Comparison of ENCODE assay signal across 22 mouse cellular contexts in the genomic region with DNA sequence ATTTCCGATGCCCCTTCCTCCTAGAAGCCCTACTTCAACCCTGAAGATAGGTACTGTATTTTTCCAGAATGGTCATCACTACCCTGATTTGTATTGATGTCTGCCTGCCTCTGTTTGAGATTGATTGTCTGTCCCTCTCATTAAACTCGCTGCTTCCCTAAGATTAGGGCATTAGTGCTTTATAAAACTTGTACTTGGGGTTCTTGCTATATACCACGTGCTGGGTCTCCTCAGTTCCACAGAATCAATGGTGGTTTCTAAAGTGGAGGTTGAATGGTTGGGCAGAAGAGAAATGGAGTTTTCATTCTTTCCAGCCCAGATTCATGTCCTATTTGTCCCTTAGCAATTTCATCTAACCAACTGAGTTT.
"Had no signal": no experiment of that assay in that cellular context is flagged by ENCODE, and none has a peak within 500 bp of the region (broad histone marks: within the 10 kb centered on the region; RNA-seq: fewer than 3 reads in every experiment).

No protein-coding gene starts in this region.

- H3K9ac ChIP-seq: limb, embryonic 13.5 days; liver, embryonic 12.5 days; liver, embryonic 15.5 days; lung, embryonic 15.5 days; midbrain, embryonic 12.5 days; midbrain, embryonic 15.5 days; neural tube, embryonic 13.5 days had no signal

- H3K27ac ChIP-seq: layer of hippocampus, adult 2 months; limb, embryonic 10.5 days; limb, embryonic 13.5 days; liver, embryonic 12.5 days; liver, embryonic 15.5 days; lung, embryonic 15.5 days; midbrain, embryonic 12.5 days; midbrain, embryonic 15.5 days; neural tube, embryonic 13.5 days had no signal

- ATAC-seq: liver, embryonic 12.5 days had no signal

- H3K4me1 ChIP-seq: limb, embryonic 10.5 days; limb, embryonic 13.5 days; liver, embryonic 12.5 days; liver, embryonic 15.5 days; lung, embryonic 15.5 days; midbrain, embryonic 15.5 days had no signal

- H3K27me3 ChIP-seq: limb, embryonic 13.5 days; liver, embryonic 12.5 days; liver, embryonic 15.5 days; lung, embryonic 15.5 days; midbrain, embryonic 12.5 days; midbrain, embryonic 15.5 days; neural tube, embryonic 13.5 days had no signal

- H3K36me3 ChIP-seq: limb, embryonic 10.5 days; limb, embryonic 13.5 days; liver, embryonic 12.5 days; liver, embryonic 15.5 days; lung, embryonic 15.5 days; midbrain, embryonic 12.5 days; midbrain, embryonic 15.5 days; neural tube, embryonic 13.5 days had no signal

- H3K4me2 ChIP-seq: limb, embryonic 13.5 days; liver, embryonic 12.5 days; liver, embryonic 15.5 days; lung, embryonic 15.5 days; midbrain, embryonic 12.5 days; midbrain, embryonic 15.5 days; neural tube, embryonic 13.5 days had no signal

- DNase-seq: kidney, adult 9 months; kidney, postnatal 14 days; kidney, postnatal 4 days; layer of hippocampus, adult 9-11 months; liver; lung, adult 18-20 months; lung, postnatal 14 days; lung, postnatal 4 days; right cerebral cortex, postnatal 25 days; spleen, adult 18-20 months; thymus, adult 18-20 months; thymus, postnatal 36 days had no signal

- H3K4me3 ChIP-seq: layer of hippocampus, adult 2 months; limb, embryonic 10.5 days; limb, embryonic 13.5 days; liver, embryonic 12.5 days; liver, embryonic 15.5 days; lung, embryonic 15.5 days; midbrain, embryonic 12.5 days; midbrain, embryonic 15.5 days; myocyte; neural tube, embryonic 13.5 days had no signal

- H3K9me3 ChIP-seq: limb, embryonic 10.5 days; limb, embryonic 13.5 days; liver, embryonic 15.5 days; lung, embryonic 15.5 days; midbrain, embryonic 12.5 days; midbrain, embryonic 15.5 days; neural tube, embryonic 13.5 days had no signal
